Mouse (Mus musculus): ENCODE results near the gene Atf6. TPM values are rescaled to one million over a fixed set of nuclear protein-coding genes. Genes with fewer than 3 reads are reported as not detected.

Atf6 gene
- polyA plus RNA-seq, 1 experiment from 2014 or later, result 7.3 TPM

DNA sequence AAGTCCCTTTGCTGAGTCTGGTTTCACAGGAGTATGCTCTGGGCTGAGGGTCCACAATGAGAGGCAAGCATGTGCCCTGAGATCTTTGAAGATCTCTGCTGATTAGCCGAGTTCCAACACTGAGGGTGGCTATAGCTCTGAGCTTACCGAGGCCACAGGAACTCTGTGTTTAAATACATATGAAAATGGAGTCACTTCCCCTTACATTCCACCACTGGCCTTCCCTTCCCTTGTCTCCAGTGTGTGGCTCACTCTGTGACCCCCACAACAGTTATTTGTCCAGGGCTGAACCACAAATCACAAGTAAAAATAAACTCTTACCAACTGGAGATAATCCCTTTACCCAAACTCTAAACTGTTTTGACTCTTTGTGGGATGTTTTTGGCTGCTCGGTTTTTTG is 158.5 kb downstream of the Atf6 start:
- no peak for ATAC-seq (ENCODE audit: low read depth)

DNA sequence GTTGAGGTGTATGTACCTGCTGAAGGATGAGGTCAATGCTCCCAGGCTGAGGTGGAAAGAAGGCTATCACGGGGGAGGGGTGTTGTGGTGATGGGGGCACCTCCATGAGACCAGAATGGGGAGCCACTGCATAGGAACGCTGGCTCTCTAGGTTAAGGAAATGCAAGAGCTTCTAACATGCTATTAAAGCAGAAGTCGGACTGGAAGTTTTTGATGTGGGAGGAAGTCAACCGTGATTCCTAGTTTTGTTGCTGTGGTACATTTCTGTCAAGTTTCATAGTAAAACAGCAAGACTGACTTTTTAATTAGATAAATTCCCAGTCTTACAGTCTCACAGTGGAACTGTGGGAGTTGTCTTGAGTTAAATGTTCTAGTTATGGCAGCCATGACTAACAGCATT is 161.5 kb downstream of the Atf6 start:
- no peaks in the 10 kb centered on the region for H3K4me1 ChIP-seq (replicated peaks)
- H3K27ac ChIP-seq (replicated peaks), result no peak overlapping the region
- H3K4me3 ChIP-seq, result no peak overlapping the region
- no peak overlapping the region for H3K4me2 ChIP-seq
- WGBS, result 89% methylated on average over 4 of the region's 4 CpGs
- no peak overlapping the region for H3K9ac ChIP-seq
- no peak for ATAC-seq (ENCODE audit: low read depth)
- H3K27me3 ChIP-seq, result no peaks in the 10 kb centered on the region
- peaks cover 11% of the 10 kb centered on the region for H3K36me3 ChIP-seq
- no peaks in the 10 kb centered on the region for H3K9me3 ChIP-seq

More for the DNA sequence above, 158.5 kb downstream of the Atf6 start:
- no peak overlapping the region for H3K9ac ChIP-seq
- no peak overlapping the region for H3K4me2 ChIP-seq
- H3K36me3 ChIP-seq, result peaks cover 11% of the 10 kb centered on the region
- 96% methylated on average over 3 of the region's 3 CpGs for WGBS
- H3K4me3 ChIP-seq, result no peak overlapping the region
- H3K27me3 ChIP-seq, result no peaks in the 10 kb centered on the region
- no peaks in the 10 kb centered on the region for H3K4me1 ChIP-seq (replicated peaks)
- no peaks in the 10 kb centered on the region for H3K9me3 ChIP-seq
- H3K27ac ChIP-seq (replicated peaks), result no peak overlapping the region

DNA sequence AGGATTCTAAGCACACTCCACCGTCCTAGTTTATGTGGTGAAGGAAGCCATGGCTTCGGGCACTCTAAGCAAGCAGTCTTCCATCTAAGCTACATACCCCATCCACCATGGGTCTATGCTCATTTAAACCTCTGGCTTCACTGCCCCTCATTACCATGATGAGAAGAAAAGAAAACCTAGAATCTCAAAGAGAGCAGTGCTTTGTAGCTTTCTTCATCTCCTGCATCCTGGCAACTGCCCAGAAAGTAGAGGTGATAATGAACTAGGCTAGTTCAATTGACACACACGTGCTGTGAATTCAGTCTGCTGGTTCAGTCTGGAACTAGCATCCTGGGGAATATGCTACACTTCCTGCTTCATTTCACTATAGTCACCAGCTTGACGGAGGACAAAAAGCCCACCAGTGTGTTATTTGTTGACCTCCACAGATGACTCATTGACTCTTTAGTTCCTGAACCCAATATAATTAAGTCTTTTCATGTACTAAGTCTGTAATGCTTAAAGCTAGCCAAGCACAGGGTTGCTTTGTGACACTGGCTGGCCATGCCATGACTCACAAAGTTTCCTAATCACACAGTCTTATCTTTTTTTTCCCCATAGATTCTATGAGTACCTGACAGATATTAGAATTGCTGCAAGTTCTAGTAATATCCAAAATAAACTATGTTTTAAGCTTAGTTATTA is 162.5 kb downstream of the Atf6 start:
- no peak overlapping the region for H3K27ac ChIP-seq (replicated peaks)
- WGBS, result 75% methylated on average over 4 of the region's 4 CpGs
- ATAC-seq (ENCODE audit: low read depth), result no peak

DNA sequence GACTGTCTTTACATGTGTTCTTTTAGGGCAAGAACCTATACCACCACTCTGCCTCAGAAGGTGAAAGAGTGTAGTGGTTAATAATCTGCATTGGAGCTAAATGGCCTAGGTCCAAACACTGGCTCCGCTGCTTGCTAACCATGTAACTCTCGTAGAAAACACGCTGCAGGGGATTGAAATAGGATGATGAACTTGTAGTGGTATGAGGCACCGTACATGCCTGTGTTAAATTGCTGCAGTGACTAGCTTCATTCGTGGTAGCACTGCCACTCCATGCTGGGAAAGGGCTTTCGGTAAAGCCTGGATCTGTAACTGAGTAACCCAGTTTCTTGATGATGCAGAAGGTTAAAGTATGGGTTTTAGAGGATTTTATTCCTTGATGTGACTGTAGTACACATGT is 163.5 kb downstream of the Atf6 start:
- WGBS, result 94% methylated on average over 6 of the region's 6 CpGs
- no peaks in the 10 kb centered on the region for H3K27me3 ChIP-seq
- no peaks in the 10 kb centered on the region for H3K4me1 ChIP-seq (replicated peaks)
- H3K36me3 ChIP-seq, result peaks cover 5% of the 10 kb centered on the region; the same call in 1 of the 2 replicates
- no peak overlapping the region for H3K9ac ChIP-seq
- no peaks in the 10 kb centered on the region for H3K9me3 ChIP-seq
- no peak overlapping the region for H3K4me3 ChIP-seq
- H3K4me2 ChIP-seq, result no peak overlapping the region
- ATAC-seq (ENCODE audit: low read depth), result no peak
- no peak overlapping the region for H3K27ac ChIP-seq (replicated peaks)

More for the DNA sequence above, 162.5 kb downstream of the Atf6 start:
- peaks cover 11% of the 10 kb centered on the region for H3K36me3 ChIP-seq
- H3K4me2 ChIP-seq, result no peak overlapping the region
- H3K4me3 ChIP-seq, result no peak overlapping the region
- no peaks in the 10 kb centered on the region for H3K9me3 ChIP-seq
- H3K4me1 ChIP-seq (replicated peaks), result no peaks in the 10 kb centered on the region
- H3K27me3 ChIP-seq, result no peaks in the 10 kb centered on the region
- no peak overlapping the region for H3K9ac ChIP-seq

DNA sequence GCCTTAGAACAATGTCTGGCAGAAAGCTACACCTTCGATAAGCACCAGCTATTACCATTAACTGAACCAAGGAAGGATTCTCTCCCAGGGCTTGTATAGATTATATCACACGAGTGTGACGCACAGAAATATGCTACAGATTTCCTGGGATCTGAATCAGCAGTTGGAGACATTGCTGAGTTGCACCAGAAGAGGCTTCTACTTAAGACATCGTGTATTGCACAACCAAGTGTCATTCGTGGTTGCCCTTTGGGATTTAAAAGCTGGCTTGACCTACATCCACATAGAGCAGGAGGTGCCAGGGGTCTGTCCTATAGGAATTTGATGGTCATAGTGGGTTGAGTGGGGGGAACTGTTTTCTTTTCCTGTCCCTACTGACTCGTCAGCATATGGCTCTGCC is 164.6 kb downstream of the Atf6 start:
- 89% methylated on average over 6 of the region's 6 CpGs for WGBS
- ATAC-seq (ENCODE audit: low read depth), result no peak

DNA sequence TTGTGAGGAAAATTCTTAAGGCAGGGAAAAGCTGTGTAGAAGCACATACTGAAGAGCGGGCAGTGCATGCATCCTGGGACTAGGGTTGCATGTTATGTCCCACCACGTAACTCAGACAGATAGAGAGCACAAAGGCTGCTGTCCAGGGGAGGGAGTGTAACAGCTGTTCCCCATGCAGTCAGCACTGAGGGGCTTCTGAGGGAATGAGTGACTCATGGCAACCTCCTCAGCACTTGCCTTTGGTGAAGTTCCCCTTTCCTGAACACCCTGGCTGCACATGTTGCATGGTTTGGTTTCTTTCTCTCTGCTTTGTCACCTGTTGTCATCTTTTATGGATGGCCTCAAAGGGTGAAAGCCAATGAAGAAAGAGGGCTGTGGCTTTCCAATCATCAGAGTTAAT is 165.3 kb downstream of the Atf6 start:
- Histone ChIP-seq H3K4me2 (no peak overlapping the region), H3K4me1 (replicated peaks) (0 out of 2 replicates have a peak, but pooled peaks cover 6% of the 10 kb centered on the region), H3K27ac (replicated peaks) (no peak overlapping the region), H3K9me3 (no peaks in the 10 kb centered on the region), H3K9ac (no peak overlapping the region), H3K4me3 (no peak overlapping the region), H3K36me3 (no peaks in the 10 kb centered on the region), H3K27me3 (no peaks in the 10 kb centered on the region)
- WGBS, result 77% methylated on average over 2 of the region's 2 CpGs
- no peak for ATAC-seq (ENCODE audit: low read depth)

More for the DNA sequence above, 164.6 kb downstream of the Atf6 start:
- H3K4me2 ChIP-seq, result no peak overlapping the region
- H3K4me1 ChIP-seq (replicated peaks), result 0 out of 2 replicates have a peak, but pooled peaks cover 3% of the 10 kb centered on the region
- H3K4me3 ChIP-seq, result no peak overlapping the region
- no peak overlapping the region for H3K27ac ChIP-seq (replicated peaks)
- H3K27me3 ChIP-seq, result no peaks in the 10 kb centered on the region
- no peaks in the 10 kb centered on the region for H3K9me3 ChIP-seq
- H3K9ac ChIP-seq, result no peak overlapping the region
- peaks cover 3% of the 10 kb centered on the region; the same call in 1 of the 2 replicates for H3K36me3 ChIP-seq

DNA sequence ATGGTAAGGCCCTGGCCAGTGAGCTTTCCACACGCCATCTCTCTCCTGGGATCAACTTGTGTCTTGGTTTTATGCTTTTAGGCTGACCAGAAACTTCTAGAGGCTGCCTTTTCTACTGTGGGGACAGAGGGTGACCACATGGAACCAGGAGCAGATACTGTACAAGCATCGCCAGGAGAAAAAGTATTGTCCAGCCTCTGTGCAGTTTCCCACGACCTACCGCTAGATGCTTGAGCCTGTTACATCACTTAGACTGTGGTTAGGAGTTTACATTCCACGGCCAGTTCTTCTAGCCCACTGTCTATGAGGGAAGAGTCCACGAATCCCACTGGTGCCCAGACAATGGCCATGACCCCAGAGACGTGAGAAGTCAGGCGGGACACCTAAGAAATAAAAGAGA is 166.0 kb downstream of the Atf6 start:
- H3K4me2 ChIP-seq, result no peak overlapping the region
- no peak overlapping the region for H3K9ac ChIP-seq

DNA sequence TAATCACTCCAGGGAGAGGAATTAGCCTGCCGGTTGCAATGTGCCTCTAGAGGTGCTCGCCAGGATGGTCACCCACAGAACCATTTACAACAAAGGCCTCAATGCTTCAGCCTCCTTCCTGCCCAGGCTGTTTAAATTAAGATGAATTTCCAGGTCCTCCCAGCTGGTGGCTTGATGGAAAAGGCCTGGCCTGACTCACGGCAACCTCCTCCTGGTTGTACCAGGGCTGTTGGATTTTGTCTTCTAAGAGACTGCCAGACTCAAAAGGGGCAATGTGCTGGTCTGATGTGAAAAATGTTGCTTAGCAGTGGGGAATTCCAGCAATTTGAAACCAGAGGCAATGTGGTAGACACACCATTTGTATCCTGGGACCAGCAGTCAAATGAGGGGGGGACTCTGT is 166.4 kb downstream of the Atf6 start:
- 62% methylated on average over 3 of the region's 3 CpGs for WGBS
- no peak overlapping the region for H3K27ac ChIP-seq (replicated peaks)
- 0 out of 2 replicates have a peak, but pooled peaks cover 6% of the 10 kb centered on the region for H3K4me1 ChIP-seq (replicated peaks)
- no peak overlapping the region for H3K4me2 ChIP-seq
- H3K4me3 ChIP-seq, result no peak overlapping the region
- H3K27me3 ChIP-seq, result no peaks in the 10 kb centered on the region
- no peaks in the 10 kb centered on the region for H3K36me3 ChIP-seq
- no peak for ATAC-seq (ENCODE audit: low read depth)
- no peaks in the 10 kb centered on the region for H3K9me3 ChIP-seq
- H3K9ac ChIP-seq, result no peak overlapping the region

More for the DNA sequence above, 166.0 kb downstream of the Atf6 start:
- 83% methylated on average over 8 of the region's 8 CpGs for WGBS
- H3K36me3 ChIP-seq, result no peaks in the 10 kb centered on the region
- no peak overlapping the region for H3K27ac ChIP-seq (replicated peaks)
- H3K9me3 ChIP-seq, result no peaks in the 10 kb centered on the region
- ATAC-seq (ENCODE audit: low read depth), result no peak
- no peaks in the 10 kb centered on the region for H3K27me3 ChIP-seq
- H3K4me1 ChIP-seq (replicated peaks), result 0 out of 2 replicates have a peak, but pooled peaks cover 6% of the 10 kb centered on the region
- H3K4me3 ChIP-seq, result no peak overlapping the region

DNA sequence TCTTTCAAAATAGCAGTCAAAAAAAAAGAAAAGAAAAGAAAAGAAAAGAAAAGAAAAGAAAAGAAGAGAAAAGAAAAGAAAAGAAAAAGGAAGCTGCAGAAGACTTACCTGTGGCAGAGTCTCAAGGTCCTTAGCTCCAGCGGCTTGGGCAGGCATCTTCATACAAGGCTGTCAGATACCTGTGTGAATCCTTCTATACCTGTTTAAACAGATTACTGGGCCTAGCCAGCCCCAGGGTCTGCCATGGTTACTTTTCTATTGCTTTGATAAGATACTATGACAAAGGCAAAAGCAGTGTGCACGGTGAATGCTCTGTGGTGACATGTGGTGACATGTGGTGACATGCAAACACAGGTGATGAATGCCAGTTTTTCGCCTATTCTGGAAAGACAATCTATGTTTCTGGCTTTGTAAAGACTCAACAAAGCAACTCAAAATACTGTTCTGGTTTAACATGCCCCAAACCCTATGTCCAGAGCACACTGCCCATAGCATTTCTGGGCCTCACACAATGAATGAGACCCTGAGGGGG is 167.0 kb downstream of the Atf6 start:
- Histone ChIP-seq H3K4me1 (replicated peaks) (0 out of 2 replicates have a peak, but pooled peaks cover 6% of the 10 kb centered on the region), H3K27ac (replicated peaks) (no peak overlapping the region), H3K9me3 (no peaks in the 10 kb centered on the region), H3K4me3 (no peak overlapping the region), H3K9ac (no peak overlapping the region), H3K27me3 (no peaks in the 10 kb centered on the region), H3K4me2 (no peak overlapping the region), H3K36me3 (no peaks in the 10 kb centered on the region)
- WGBS, result 85% methylated on average over 3 of the region's 3 CpGs
- ATAC-seq (ENCODE audit: low read depth), result no peak

DNA sequence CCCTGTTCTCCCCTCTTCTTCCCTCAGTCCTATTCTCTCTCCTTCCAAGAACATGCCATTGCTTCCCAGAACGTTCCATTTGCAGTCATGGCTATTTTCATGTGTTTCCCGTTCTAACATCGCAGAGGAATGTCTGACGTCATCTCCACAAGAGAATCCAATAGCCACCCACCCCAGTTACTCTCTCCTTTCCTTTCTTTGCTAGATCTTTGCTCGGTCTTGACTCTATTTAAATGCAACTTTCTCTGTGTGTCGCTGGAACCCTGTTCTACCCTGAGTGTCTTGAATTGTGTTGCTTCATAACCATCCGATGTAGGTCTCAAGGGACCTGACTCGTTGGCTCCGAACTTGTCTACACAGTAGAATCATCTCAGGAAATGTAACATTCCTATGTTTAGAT is 168.0 kb downstream of the Atf6 start:
- Histone ChIP-seq H3K4me2 (no peak overlapping the region), H3K27ac (replicated peaks) (no peak overlapping the region), H3K4me1 (replicated peaks) (0 out of 2 replicates have a peak, but pooled peaks cover 6% of the 10 kb centered on the region), H3K9me3 (no peaks in the 10 kb centered on the region), H3K36me3 (no peaks in the 10 kb centered on the region), H3K4me3 (no peak overlapping the region), H3K9ac (no peak overlapping the region), H3K27me3 (no peaks in the 10 kb centered on the region)
- no peak for ATAC-seq (ENCODE audit: low read depth)
- WGBS, result 84% methylated on average over 9 of the region's 9 CpGs

DNA sequence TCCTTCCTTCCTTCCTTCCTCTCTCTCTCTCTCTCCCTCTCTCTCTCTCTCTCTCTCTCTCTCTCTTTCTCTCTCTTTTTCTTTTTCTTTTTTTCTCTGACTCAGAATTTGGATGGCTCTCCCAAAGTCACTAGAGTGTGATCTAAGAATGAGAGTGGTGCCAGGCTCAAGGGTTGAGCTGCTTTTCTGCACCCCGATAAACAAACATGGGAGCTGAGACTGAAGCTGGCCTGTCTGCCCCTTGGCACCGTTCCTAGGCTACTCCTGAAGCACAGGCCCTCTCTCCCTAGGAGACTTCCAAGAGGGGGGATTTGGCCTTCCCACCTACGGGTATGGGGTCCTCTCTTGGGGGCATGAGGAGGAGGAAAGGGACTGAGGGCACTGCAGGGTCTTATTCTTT is 168.8 kb downstream of the Atf6 start:
- no peak overlapping the region for H3K4me2 ChIP-seq
- no peak overlapping the region for H3K27ac ChIP-seq (replicated peaks)
- 0 out of 2 replicates have a peak, but pooled peaks cover 6% of the 10 kb centered on the region for H3K4me1 ChIP-seq (replicated peaks)
- no peak overlapping the region for H3K4me3 ChIP-seq
- no peaks in the 10 kb centered on the region for H3K27me3 ChIP-seq
- no peaks in the 10 kb centered on the region for H3K36me3 ChIP-seq
- no peaks in the 10 kb centered on the region for H3K9me3 ChIP-seq
- 85% methylated on average over 3 of the region's 3 CpGs for WGBS
- H3K9ac ChIP-seq, result no peak overlapping the region
- no peak for ATAC-seq (ENCODE audit: low read depth)

DNA sequence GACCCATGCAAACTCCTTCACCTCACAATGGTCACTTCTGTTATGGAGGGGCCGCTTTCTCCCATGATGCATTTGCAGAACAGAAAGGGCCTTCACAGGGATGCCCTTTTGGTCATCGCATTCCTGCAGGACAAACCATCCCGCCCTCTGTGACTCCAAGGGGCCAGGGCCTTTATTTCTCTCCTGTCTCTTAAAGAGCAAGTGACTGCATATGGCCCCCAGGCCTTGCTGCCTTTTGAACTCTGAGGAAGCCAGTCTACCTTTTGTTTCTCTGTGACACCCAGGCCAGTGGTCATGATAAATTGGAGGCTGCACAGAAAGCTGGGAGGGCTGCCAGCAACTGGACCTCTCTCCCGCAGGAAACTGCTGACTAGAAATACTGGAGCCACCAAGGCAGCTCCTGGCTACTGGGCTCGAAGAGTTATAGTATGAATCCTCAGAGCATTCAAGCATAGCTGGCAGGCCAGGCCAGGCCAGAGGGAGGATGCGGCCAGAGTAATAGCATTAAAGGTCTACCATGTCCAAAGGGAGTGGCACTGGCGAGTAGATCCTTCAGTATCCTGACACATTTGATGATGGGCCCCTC is 169.7 kb downstream of the Atf6 start:
- no peak overlapping the region for H3K9ac ChIP-seq
- no peaks in the 10 kb centered on the region for H3K36me3 ChIP-seq
- WGBS, result 46% methylated on average over 7 of the region's 7 CpGs
- H3K27ac ChIP-seq (replicated peaks), result no peak overlapping the region
- H3K4me1 ChIP-seq (replicated peaks), result 0 out of 2 replicates have a peak, but pooled peaks cover 6% of the 10 kb centered on the region
- no peak overlapping the region for H3K4me2 ChIP-seq
- H3K27me3 ChIP-seq, result no peaks in the 10 kb centered on the region
- no peak overlapping the region for H3K4me3 ChIP-seq
- H3K9me3 ChIP-seq, result no peaks in the 10 kb centered on the region
- ATAC-seq (ENCODE audit: low read depth), result 0 out of 2 replicates have a peak, but pooled peaks have one; percentile 23
